Mouse (Mus musculus): Measurements from ENCODE around the gene Ctrc. TPM values are rescaled to one million over a fixed set of nuclear protein-coding genes. Genes with fewer than 3 reads are reported as not detected.

Ctrc gene
- polyA plus RNA-seq, 1 experiment = not detected

DNA sequence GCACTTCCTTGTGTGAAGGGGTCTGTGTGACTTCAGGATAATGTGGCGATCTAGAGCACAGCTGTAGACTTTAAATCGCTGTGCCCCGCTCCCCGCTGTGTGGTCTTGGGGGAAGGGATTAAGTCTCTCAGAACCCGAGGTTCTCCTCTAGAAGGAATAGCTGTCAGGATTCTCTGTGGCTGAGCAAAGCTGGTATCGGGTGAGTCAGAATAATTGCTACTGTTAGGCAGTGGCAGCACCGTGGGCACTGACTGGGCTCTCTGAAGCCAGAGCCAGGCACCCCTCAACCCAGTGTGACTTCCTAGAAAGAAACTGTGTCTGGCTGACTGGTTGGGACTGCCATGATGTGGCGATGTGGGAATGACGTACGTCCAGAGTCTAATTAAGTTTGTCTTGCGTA, 15.8 kb downstream of the Ctrc start:
- peaks cover 5% of the 10 kb centered on the region for H3K27me3 ChIP-seq (ENCODE audit: control insufficient read depth, insufficient read depth, insufficient read length)

GRCm38 (mm10) chr4:141828177-141828576, 18.0 kb downstream of the Ctrc start:
- Histone ChIP-seq H3K36me3 (ENCODE audit: control insufficient read depth, insufficient read depth) (no peaks in the 10 kb centered on the region), H3K4me3 (no peak overlapping the region), H3K27me3 (ENCODE audit: control insufficient read depth, insufficient read depth, insufficient read length) (peaks cover 5% of the 10 kb centered on the region), H3ac (ENCODE audit: control insufficient read depth, insufficient read length) (no peak overlapping the region), H3K79me2 (ENCODE audit: control insufficient read depth, insufficient read depth) (no peaks in the 10 kb centered on the region), H3K4me2 (ENCODE audit: low read depth) (no peak overlapping the region)
- TF ChIP-seq MYOD1 (IDR thresholded peaks at IDR 0.05; ENCODE audit: control insufficient read depth in 1 of 3, insufficient read length in 2 of 3, low read depth in 2 of 3) = no peak

More for the DNA sequence above, 15.8 kb downstream of the Ctrc start:
- H3K79me2 ChIP-seq (ENCODE audit: control insufficient read depth, insufficient read depth) = no peaks in the 10 kb centered on the region
- no peak overlapping the region for H3K4me3 ChIP-seq
- H3K36me3 ChIP-seq (ENCODE audit: control insufficient read depth, insufficient read depth) = no peaks in the 10 kb centered on the region
- TF ChIP-seq MAX (IDR thresholded peaks at IDR 0.05; ENCODE audit: low read depth) (no peak), TCF3 (IDR thresholded peaks at IDR 0.05; ENCODE audit: insufficient read length, low read depth) (no peak), CEBPB (IDR thresholded peaks at IDR 0.05; ENCODE audit: insufficient read depth, poor library complexity, severe bottlenecking) (no peak), MYOG (IDR thresholded peaks at IDR 0.05; ENCODE audit: control insufficient read depth in 1 of 3, insufficient read depth in 1 of 3, insufficient read length in 2 of 3, low read depth in 2 of 3) (no peak), POLR2A (IDR thresholded peaks at IDR 0.05; ENCODE audit: insufficient read length, low read depth) (no peak), POLR2AphosphoS2 (IDR thresholded peaks at IDR 0.05; ENCODE audit: insufficient read length, low read depth) (no peak), TCF12 (IDR thresholded peaks at IDR 0.05; ENCODE audit: insufficient read depth, poor library complexity, severe bottlenecking) (no peak), MYOD1 (IDR thresholded peaks at IDR 0.05; ENCODE audit: control insufficient read depth in 1 of 3, insufficient read length in 2 of 3, low read depth in 2 of 3) (no peak)
- H3ac ChIP-seq (ENCODE audit: control insufficient read depth, insufficient read length) = no peak overlapping the region
- no peak overlapping the region for H3K4me2 ChIP-seq (ENCODE audit: low read depth)

DNA sequence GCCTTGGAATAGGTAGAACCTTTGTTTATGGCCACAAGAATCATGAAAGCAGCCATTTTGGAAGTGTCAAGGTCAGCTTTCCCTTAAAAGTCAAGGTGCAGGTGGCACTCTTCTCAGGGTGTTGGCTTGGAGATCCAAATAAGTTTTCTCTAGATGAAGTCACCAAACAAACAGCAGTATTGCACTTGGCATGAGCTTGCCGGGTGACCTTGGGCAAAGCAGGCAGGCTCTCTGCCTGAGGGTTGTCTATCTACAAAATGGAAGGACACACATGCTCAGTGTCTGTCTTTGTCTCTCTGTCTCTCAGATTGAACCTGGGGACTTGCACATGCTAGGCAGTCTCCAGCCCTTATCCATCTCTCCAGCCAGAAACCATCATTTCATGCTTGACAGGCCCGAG, 18.8 kb downstream of the Ctrc start:
- no peaks in the 10 kb centered on the region for H3K79me2 ChIP-seq (ENCODE audit: control insufficient read depth, insufficient read depth)
- TF ChIP-seq POLR2A (IDR thresholded peaks at IDR 0.05; ENCODE audit: insufficient read length, low read depth) = no peak
- no peak for TF ChIP-seq MAX (IDR thresholded peaks at IDR 0.05; ENCODE audit: low read depth)
- no peak overlapping the region for H3ac ChIP-seq (ENCODE audit: control insufficient read depth, insufficient read length)
- no peaks in the 10 kb centered on the region for H3K36me3 ChIP-seq (ENCODE audit: control insufficient read depth, insufficient read depth)
- H3K4me2 ChIP-seq (ENCODE audit: low read depth) = no peak overlapping the region
- H3K4me3 ChIP-seq = no peak overlapping the region
- H3K27me3 ChIP-seq (ENCODE audit: control insufficient read depth, insufficient read depth, insufficient read length) = peaks cover 5% of the 10 kb centered on the region

DNA sequence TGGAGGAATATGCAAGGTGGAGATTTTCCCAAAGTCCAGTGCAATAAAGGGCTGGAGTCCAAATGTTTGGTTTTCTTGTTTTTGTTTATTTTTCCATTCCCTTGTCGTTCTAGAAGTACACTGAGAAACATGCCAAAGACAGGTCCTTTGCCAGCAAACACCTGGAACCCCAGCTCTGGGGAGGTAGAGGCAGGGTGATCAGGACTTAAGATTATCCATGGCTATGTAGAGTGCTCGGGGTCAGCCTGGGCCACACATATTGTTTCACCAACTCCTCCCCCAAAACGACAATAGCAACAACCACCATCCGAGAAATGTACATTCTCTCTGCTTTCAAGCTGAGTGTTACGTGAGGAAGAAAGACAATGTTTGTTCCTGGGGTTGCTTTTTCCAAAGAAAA, 20.1 kb downstream of the Ctrc start, which contains the start of gene Cela2a:
Gene Cela2a (minus strand): TSS at position 101 of the 400 bp plus-strand sequence.
- no peaks in the 10 kb centered on the region for H3K79me2 ChIP-seq (ENCODE audit: control insufficient read depth, insufficient read depth)
- H3K36me3 ChIP-seq (ENCODE audit: control insufficient read depth, insufficient read depth) = no peaks in the 10 kb centered on the region
- no peak within 1 kb of the TSS for H3K4me3 ChIP-seq
- TF ChIP-seq MYOD1 (IDR thresholded peaks at IDR 0.05; ENCODE audit: control insufficient read depth in 1 of 3, insufficient read length in 2 of 3, low read depth in 2 of 3) (no peak), SRF (IDR thresholded peaks at IDR 0.05; ENCODE audit: control insufficient read depth, insufficient read length, low read depth) (no peak), TCF12 (IDR thresholded peaks at IDR 0.05; ENCODE audit: insufficient read depth, poor library complexity, severe bottlenecking) (no peak), TCF3 (IDR thresholded peaks at IDR 0.05; ENCODE audit: insufficient read length, low read depth) (no peak), POLR2AphosphoS2 (IDR thresholded peaks at IDR 0.05; ENCODE audit: insufficient read length, low read depth) (no peak), POLR2A (IDR thresholded peaks at IDR 0.05; ENCODE audit: insufficient read length, low read depth) (no peak), CEBPB (IDR thresholded peaks at IDR 0.05; ENCODE audit: insufficient read depth, poor library complexity, severe bottlenecking) (no peak), MAX (IDR thresholded peaks at IDR 0.05; ENCODE audit: low read depth) (no peak), USF1 (IDR thresholded peaks at IDR 0.05; ENCODE audit: low read depth) (no peak), E2F4 (IDR thresholded peaks at IDR 0.05; ENCODE audit: insufficient read depth) (no peak), REST (IDR thresholded peaks at IDR 0.05; ENCODE audit: insufficient read depth, insufficient read length) (no peak), MYOG (IDR thresholded peaks at IDR 0.05; ENCODE audit: control insufficient read depth in 1 of 3, insufficient read depth in 1 of 3, insufficient read length in 2 of 3, low read depth in 2 of 3) (no peak)
- H3K4me2 ChIP-seq (ENCODE audit: low read depth) = no peak within 1 kb of the TSS
- peaks cover 5% of the 10 kb centered on the region for H3K27me3 ChIP-seq (ENCODE audit: control insufficient read depth, insufficient read depth, insufficient read length)
- no peak within 1 kb of the TSS for H3ac ChIP-seq (ENCODE audit: control insufficient read depth, insufficient read length)

GRCm38 (mm10) chr4:141822979-141823378, 23.2 kb downstream of the Ctrc start:
- Histone ChIP-seq H3K4me2 (ENCODE audit: low read depth) (no peak overlapping the region), H3K36me3 (ENCODE audit: control insufficient read depth, insufficient read depth) (no peaks in the 10 kb centered on the region), H3K79me2 (ENCODE audit: control insufficient read depth, insufficient read depth) (no peaks in the 10 kb centered on the region), H3K27me3 (ENCODE audit: control insufficient read depth, insufficient read depth, insufficient read length) (peaks cover 5% of the 10 kb centered on the region), H3ac (ENCODE audit: control insufficient read depth, insufficient read length) (no peak overlapping the region), H3K4me3 (no peak overlapping the region)
- TF ChIP-seq MYOG (IDR thresholded peaks at IDR 0.05; ENCODE audit: control insufficient read depth in 1 of 3, insufficient read depth in 1 of 3, insufficient read length in 2 of 3, low read depth in 2 of 3) (no peak), MYOD1 (IDR thresholded peaks at IDR 0.05; ENCODE audit: control insufficient read depth in 1 of 3, insufficient read length in 2 of 3, low read depth in 2 of 3) (no peak), POLR2A (IDR thresholded peaks at IDR 0.05; ENCODE audit: insufficient read length, low read depth) (no peak), REST (IDR thresholded peaks at IDR 0.05; ENCODE audit: insufficient read depth, insufficient read length) (no peak), E2F4 (IDR thresholded peaks at IDR 0.05; ENCODE audit: insufficient read depth) (no peak), MAX (IDR thresholded peaks at IDR 0.05; ENCODE audit: low read depth) (no peak), USF1 (IDR thresholded peaks at IDR 0.05; ENCODE audit: low read depth) (no peak), TCF3 (IDR thresholded peaks at IDR 0.05; ENCODE audit: insufficient read length, low read depth) (no peak), TCF12 (IDR thresholded peaks at IDR 0.05; ENCODE audit: insufficient read depth, poor library complexity, severe bottlenecking) (no peak), POLR2AphosphoS2 (IDR thresholded peaks at IDR 0.05; ENCODE audit: insufficient read length, low read depth) (no peak), SRF (IDR thresholded peaks at IDR 0.05; ENCODE audit: control insufficient read depth, insufficient read length, low read depth) (no peak), CEBPB (IDR thresholded peaks at IDR 0.05; ENCODE audit: insufficient read depth, poor library complexity, severe bottlenecking) (no peak)

Data from myocyte (in vitro differentiated cells).